Mouse (Mus musculus): ENCODE measurements around the gene Pde1c. TPM values are rescaled to one million over a fixed set of nuclear protein-coding genes. Genes with fewer than 3 reads are reported as not detected.

The Pde1c gene
- polyA plus RNA-seq, 1 experiment from 2014 or later = 8.8 TPM

DNA sequence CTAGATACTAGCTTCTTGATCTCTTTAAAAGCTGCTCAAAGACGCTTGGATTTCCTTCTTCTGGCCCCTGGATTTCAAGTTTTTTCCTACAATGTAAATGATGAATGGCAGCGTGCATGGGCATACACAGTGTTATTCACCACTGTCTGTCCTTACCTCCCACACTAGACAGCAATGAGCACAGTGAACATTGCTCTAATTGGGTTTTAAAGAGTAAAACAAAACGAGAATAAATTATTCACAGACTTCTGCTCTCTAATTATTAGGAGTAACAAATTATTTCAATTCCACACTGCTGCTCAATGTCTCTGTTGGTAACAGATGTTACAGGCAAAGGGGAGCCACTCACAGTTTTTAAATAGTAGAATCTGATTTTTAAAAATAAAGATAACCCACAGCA, 146.0 kb downstream of the Pde1c start:
- no peak overlapping the region for H3K4me2 ChIP-seq (replicated peaks)
- H3K9me3 ChIP-seq = no peaks in the 10 kb centered on the region
- no peaks in the 10 kb centered on the region for H3K36me3 ChIP-seq
- no peaks in the 10 kb centered on the region for H3K4me1 ChIP-seq
- no peak overlapping the region for H3K27ac ChIP-seq (replicated peaks)
- no peak overlapping the region for H3K4me3 ChIP-seq
- ATAC-seq (replicated peaks) = no peak
- no peak overlapping the region for H3K9ac ChIP-seq (replicated peaks)
- no peaks in the 10 kb centered on the region for H3K27me3 ChIP-seq
- WGBS = 53% methylated on average over 3 of the region's 3 CpGs

DNA sequence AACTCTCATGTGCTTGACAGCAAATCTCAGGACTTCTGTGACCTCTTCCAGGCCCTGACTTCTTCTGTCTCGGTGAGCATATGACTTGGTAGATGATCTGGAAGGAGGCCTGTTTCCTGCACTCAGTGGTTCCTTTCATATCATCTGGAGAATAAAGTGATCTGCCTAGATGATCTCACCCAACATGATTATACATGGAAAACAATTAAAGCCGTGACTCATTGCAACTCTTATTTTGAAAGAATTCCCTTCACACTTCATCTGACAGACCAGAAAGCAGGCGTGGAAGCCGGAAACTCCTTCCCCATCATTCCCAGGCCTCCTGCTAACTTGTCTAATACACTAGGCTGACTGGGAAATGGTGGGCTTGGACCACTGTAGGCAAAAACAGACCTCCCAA, 152.7 kb downstream of the Pde1c start:
- no peak overlapping the region for H3K4me3 ChIP-seq
- no peaks in the 10 kb centered on the region for H3K9me3 ChIP-seq
- H3K27ac ChIP-seq (replicated peaks) = no peak overlapping the region
- H3K9ac ChIP-seq (replicated peaks) = no peak overlapping the region
- H3K36me3 ChIP-seq = no peaks in the 10 kb centered on the region
- no peaks in the 10 kb centered on the region for H3K27me3 ChIP-seq
- ATAC-seq (replicated peaks) = no peak
- WGBS = 72% methylated on average over 4 of the region's 4 CpGs
- no peaks in the 10 kb centered on the region for H3K4me1 ChIP-seq
- no peak overlapping the region for H3K4me2 ChIP-seq (replicated peaks)

DNA sequence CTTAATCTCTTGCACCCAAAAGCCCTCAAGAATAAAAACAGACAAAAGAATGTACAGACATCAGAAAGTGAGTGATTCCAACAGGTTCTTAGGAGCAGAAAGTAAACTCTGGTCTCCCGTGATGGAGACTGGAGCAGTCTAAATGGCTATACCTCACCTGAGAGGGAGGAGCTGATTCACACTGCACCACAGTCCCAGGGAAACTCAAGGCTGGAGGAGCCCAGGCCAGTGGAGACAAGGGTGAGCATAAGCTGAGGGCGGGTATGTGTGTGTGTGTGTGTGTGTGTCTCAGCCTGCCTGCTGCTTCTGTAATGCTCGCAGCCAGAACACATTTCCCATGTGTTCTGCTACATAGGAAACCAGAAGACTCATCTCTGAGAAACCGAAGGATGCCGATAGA, 179.7 kb downstream of the Pde1c start:
- ATAC-seq (replicated peaks) = 0 out of 2 replicates have a peak, but pooled peaks have one; percentile 38
- no peaks in the 10 kb centered on the region for H3K9me3 ChIP-seq
- no peaks in the 10 kb centered on the region for H3K27me3 ChIP-seq
- no peaks in the 10 kb centered on the region for H3K36me3 ChIP-seq
- WGBS = 70% methylated on average over 5 of the region's 5 CpGs
- no peaks in the 10 kb centered on the region for H3K4me1 ChIP-seq
- H3K4me2 ChIP-seq (replicated peaks) = no peak overlapping the region
- H3K9ac ChIP-seq (replicated peaks) = no peak overlapping the region
- H3K27ac ChIP-seq (replicated peaks) = no peak overlapping the region
- H3K4me3 ChIP-seq = no peak overlapping the region

DNA sequence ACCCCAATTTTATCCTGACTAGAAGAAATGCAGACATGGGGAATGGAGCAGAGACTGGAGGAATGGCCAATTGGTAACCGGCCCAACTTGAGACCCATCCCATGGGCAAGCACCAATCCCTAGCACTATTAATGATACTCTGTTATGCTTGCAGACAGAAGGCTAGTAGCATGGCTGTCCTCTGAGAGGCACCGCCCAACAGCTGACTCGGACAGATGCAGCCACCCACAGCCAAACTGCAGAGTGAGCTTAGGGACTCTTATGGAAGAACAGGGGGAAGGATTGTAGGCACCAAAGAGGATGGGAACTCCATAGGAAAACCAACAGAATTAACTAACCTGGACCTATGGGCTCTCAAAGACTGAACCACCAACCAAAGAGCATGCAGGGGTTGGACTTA, 192.5 kb downstream of the Pde1c start:
- no peaks in the 10 kb centered on the region for H3K9me3 ChIP-seq
- WGBS = 95% methylated on average over 3 of the region's 3 CpGs

GRCm38 (mm10) chr6:56374180-56374579, 194.7 kb downstream of the Pde1c start:
- no peaks in the 10 kb centered on the region for H3K9me3 ChIP-seq
- H3K4me1 ChIP-seq = peaks cover 13% of the 10 kb centered on the region
- H3K4me3 ChIP-seq = no peak overlapping the region
- no peak overlapping the region for H3K9ac ChIP-seq (replicated peaks)
- H3K27ac ChIP-seq (replicated peaks) = no peak overlapping the region
- no peaks in the 10 kb centered on the region for H3K36me3 ChIP-seq
- ATAC-seq (replicated peaks) = no peak
- H3K27me3 ChIP-seq = no peaks in the 10 kb centered on the region
- WGBS = 85% methylated on average over 5 of the region's 5 CpGs
- no peak overlapping the region for H3K4me2 ChIP-seq (replicated peaks)

More for the DNA sequence above, 192.5 kb downstream of the Pde1c start:
- ATAC-seq (replicated peaks) = no peak
- Histone ChIP-seq H3K36me3 (no peaks in the 10 kb centered on the region), H3K27me3 (no peaks in the 10 kb centered on the region), H3K4me2 (replicated peaks) (no peak overlapping the region), H3K4me3 (no peak overlapping the region), H3K4me1 (peaks cover 13% of the 10 kb centered on the region), H3K27ac (replicated peaks) (no peak overlapping the region), H3K9ac (replicated peaks) (no peak overlapping the region)

DNA sequence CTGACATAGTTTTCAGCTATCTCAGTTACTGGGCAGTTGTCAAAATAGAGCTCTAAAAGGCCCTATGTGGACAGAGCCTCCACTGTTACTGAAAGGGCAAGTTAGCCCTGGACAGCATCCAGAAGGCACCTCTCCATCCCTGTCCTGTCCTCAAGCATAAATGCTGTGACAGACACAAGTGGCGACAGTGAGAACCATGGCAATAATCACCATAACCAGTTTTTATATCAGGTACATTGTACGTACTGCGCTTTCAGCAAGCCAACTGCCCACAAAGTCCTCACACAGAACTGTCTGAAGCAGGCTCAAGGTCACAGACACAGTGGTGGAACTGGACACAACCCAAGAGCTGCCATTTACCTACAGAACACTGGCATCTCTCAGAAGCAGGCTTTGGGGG, 195.2 kb downstream of the Pde1c start:
- no peak overlapping the region for H3K9ac ChIP-seq (replicated peaks)
- 0 out of 2 replicates have a peak overlapping the region, but pooled peaks have one; percentile 6 for H3K27ac ChIP-seq (replicated peaks)
- H3K27me3 ChIP-seq = no peaks in the 10 kb centered on the region
- no peak overlapping the region for H3K4me2 ChIP-seq (replicated peaks)
- H3K4me3 ChIP-seq = no peak overlapping the region
- WGBS = 84% methylated on average over 3 of the region's 3 CpGs
- peaks cover 13% of the 10 kb centered on the region for H3K4me1 ChIP-seq
- no peaks in the 10 kb centered on the region for H3K9me3 ChIP-seq
- H3K36me3 ChIP-seq = no peaks in the 10 kb centered on the region
- ATAC-seq (replicated peaks) = no peak

GRCm38 (mm10) chr6:56373046-56373751, 195.7 kb downstream of the Pde1c start:
- H3K4me2 ChIP-seq (replicated peaks) = no peak overlapping the region
- H3K9me3 ChIP-seq = no peaks in the 10 kb centered on the region
- ATAC-seq (replicated peaks) = peak; percentile 76
- H3K4me3 ChIP-seq = no peak overlapping the region
- H3K9ac ChIP-seq (replicated peaks) = no peak overlapping the region
- H3K27me3 ChIP-seq = no peaks in the 10 kb centered on the region
- H3K36me3 ChIP-seq = no peaks in the 10 kb centered on the region
- WGBS = 47% methylated on average over 10 of the region's 10 CpGs
- 0 out of 2 replicates have a peak overlapping the region, but pooled peaks have one; percentile 25 for H3K27ac ChIP-seq (replicated peaks)
- peaks cover 13% of the 10 kb centered on the region for H3K4me1 ChIP-seq

DNA sequence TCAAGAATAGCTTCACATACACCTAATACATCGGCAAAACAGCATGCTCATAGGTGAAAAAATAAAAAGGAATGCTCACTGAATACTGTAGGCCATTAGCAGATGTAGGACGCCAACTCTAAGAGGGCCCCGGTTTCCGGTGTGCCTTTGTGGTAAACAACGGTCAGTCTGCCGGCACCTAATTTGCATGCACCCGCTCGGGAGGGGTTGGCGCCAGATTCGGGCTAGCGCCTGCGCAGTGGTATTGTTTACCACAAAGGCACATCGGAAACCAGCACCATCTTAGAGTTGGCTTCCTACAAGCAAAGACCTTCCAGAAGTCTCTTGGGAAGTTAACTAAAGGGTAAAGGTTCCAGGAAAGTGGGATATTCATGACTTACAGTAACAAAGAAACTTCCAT, 199.4 kb downstream of the Pde1c start:
- Histone ChIP-seq H3K4me2 (replicated peaks) (no peak overlapping the region), H3K36me3 (no peaks in the 10 kb centered on the region), H3K9me3 (no peaks in the 10 kb centered on the region), H3K27me3 (no peaks in the 10 kb centered on the region), H3K9ac (replicated peaks) (no peak overlapping the region), H3K4me1 (peaks cover 13% of the 10 kb centered on the region), H3K27ac (replicated peaks) (no peak overlapping the region), H3K4me3 (no peak overlapping the region)
- 74% methylated on average over 13 of the region's 13 CpGs for WGBS
- no peak for ATAC-seq (replicated peaks)

GRCm38 (mm10) chr6:56368116-56368515, 200.8 kb downstream of the Pde1c start:
- Histone ChIP-seq H3K4me3 (no peak overlapping the region), H3K36me3 (no peaks in the 10 kb centered on the region), H3K9me3 (no peaks in the 10 kb centered on the region), H3K27me3 (no peaks in the 10 kb centered on the region), H3K9ac (replicated peaks) (no peak overlapping the region), H3K4me1 (peaks cover 8% of the 10 kb centered on the region), H3K4me2 (replicated peaks) (no peak overlapping the region), H3K27ac (replicated peaks) (no peak overlapping the region)
- ATAC-seq (replicated peaks) = 0 out of 2 replicates have a peak, but pooled peaks have one; percentile 26
- 74% methylated on average over 1 of the region's 1 CpGs for WGBS

DNA sequence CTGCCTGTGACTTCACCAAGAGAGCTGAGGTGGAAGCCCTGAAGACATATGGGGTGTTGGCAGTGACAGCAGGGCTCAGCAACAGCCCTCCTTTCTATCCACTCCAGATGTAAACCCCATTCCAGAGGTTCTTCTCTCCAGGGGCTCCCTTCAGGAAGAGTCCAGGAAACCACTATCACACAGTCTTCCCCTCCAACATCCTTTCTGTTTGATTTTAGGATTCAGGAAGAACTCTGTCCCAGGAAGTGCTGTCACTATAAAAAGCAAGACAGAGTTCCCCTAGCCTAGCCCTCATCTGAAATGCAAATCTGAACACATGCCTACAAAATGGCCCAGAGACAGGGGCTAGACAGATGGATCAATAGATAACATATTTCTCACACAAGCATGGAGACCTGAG, 201.6 kb downstream of the Pde1c start:
- Histone ChIP-seq H3K4me1 (peaks cover 1% of the 10 kb centered on the region; the same call in 1 of the 2 replicates), H3K9ac (replicated peaks) (no peak overlapping the region), H3K4me2 (replicated peaks) (no peak overlapping the region), H3K27ac (replicated peaks) (no peak overlapping the region), H3K27me3 (no peaks in the 10 kb centered on the region), H3K4me3 (no peak overlapping the region), H3K9me3 (no peaks in the 10 kb centered on the region), H3K36me3 (no peaks in the 10 kb centered on the region)
- no peak for ATAC-seq (replicated peaks)

DNA sequence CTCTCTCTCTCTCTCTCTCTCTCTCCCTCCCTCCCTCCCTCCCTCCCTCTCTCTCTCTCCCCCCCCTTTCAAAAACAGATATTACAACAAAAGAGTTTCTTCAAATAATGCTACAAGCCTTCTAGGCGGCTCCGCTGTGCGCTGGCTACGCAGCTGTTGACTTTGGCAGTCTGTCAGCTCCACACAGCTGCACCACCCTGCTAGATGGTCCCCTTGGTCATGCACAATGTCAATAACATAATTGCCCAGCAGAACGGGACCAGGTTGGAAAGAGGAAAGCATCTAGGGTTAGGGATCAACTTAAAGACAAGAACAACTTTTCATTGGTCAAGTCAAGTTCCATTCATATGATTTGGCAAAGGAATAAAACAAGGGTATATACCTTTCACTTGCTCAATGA, 206.3 kb downstream of the Pde1c start:
- H3K36me3 ChIP-seq = no peaks in the 10 kb centered on the region
- ATAC-seq (replicated peaks) = peak; percentile 67
- H3K4me2 ChIP-seq (replicated peaks) = peak overlapping the region; percentile 81
- H3K4me1 ChIP-seq = peaks cover 21% of the 10 kb centered on the region
- H3K9ac ChIP-seq (replicated peaks) = no peak overlapping the region
- no peaks in the 10 kb centered on the region for H3K27me3 ChIP-seq
- H3K27ac ChIP-seq (replicated peaks) = no peak overlapping the region
- no peaks in the 10 kb centered on the region for H3K9me3 ChIP-seq
- WGBS = 1% methylated on average over 5 of the region's 5 CpGs
- H3K4me3 ChIP-seq = peak overlapping the region; percentile 46

DNA sequence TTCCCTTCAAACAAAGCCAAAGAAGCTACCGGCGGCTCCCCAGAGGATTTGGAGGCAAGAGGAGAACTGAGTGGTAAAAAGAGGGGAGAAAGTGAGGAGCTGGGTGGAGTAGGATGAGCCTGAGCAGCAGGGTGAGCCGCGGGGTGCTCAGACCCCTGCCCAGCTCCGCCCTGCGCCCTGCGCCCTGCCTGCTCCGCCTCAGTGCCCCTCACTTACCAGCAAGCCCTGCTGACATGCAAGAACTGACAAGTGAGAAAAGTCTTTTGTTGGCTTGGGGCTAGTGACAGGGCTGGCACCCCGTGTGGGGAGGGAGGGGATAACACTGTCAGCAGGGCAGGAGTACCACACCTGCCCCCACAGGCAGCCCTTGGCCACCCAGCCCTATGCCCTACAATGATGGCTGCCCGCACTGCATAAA, 206.8 kb downstream of the Pde1c start:
- Histone ChIP-seq H3K27ac (replicated peaks) (peak overlapping the region; percentile 29), H3K9me3 (no peaks in the 10 kb centered on the region), H3K27me3 (no peaks in the 10 kb centered on the region), H3K36me3 (no peaks in the 10 kb centered on the region), H3K4me2 (replicated peaks) (peak overlapping the region; percentile 81), H3K9ac (replicated peaks) (peak overlapping the region; percentile 62), H3K4me3 (peak overlapping the region; percentile 46), H3K4me1 (peaks cover 21% of the 10 kb centered on the region)
- ATAC-seq (replicated peaks) = peak; percentile 92
- 0% methylated on average over 10 of the region's 10 CpGs for WGBS
